Mouse (Mus musculus) megakaryocyte, embryonic 14.5 days (primary cell): ENCODE results near the gene Fsd1.

Experiments used
- FLI1 ChIP-seq: IDR thresholded peaks from 2 replicates; pipeline ENCODE4 v1.6.1; 2012; ENCODE audit warnings: low read length, inconsistent platforms, mixed read lengths
- GATA1 ChIP-seq: IDR thresholded peaks from 3 replicates; pipeline ENCODE4 v1.6.1; 2012; ENCODE audit warnings: mixed read lengths, low read length, inconsistent platforms, borderline replicate concordance

DNA sequence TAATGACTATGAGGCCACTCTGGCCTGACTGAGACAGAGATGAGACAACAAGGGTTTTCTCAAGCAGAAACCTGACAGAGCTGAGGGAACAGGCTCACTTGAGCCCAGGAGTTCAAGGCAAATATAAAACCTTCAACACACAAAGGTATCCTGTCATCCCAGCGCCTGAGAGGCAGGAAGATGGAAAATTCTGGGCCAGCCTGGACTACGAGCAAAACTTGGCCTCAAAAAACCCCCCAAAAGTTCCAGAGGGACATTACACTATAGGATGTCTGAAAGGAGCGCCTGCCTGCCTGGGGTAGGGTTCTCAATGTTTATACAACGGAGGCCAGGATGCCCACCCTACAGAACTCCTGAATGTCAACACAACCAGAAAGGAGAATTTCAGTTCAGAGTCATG, 48.9 kb downstream of the Fsd1 start:
- no peak for TF ChIP-seq GATA1
- no peak for TF ChIP-seq FLI1
